Mouse (Mus musculus) limb, embryonic 10.5 days (tissue): Measurements from ENCODE around the gene Slc25a21. TPM values are rescaled to one million over a fixed set of nuclear protein-coding genes. Genes with fewer than 3 reads are reported as not detected.
A peak's percentile ranks its signal among the peaks of the same experiment; 100 is the strongest.

Experiments used
- DNase-seq: peaks from one replicate; pipeline ENCODE4 v3.0.0-alpha.2; 2017; ENCODE audit warnings: low spot score
- H3K27ac ChIP-seq: fragments of 300-500 bp; sonication (generic); 2 replicates; pipeline ENCODE4 v1.5.1; 2016; ENCODE audit warnings: mild to moderate bottlenecking
- H3K27me3 ChIP-seq: fragments of 300-500 bp; sonication (generic); 2 replicates; pipeline ENCODE4 v1.6.1; 2016; ENCODE audit warnings: low read depth, mild to moderate bottlenecking; ENCODE audit not compliant: poor library complexity, severe bottlenecking
- H3K36me3 ChIP-seq: fragments of 300-500 bp; sonication (generic); 2 replicates; pipeline ENCODE4 v1.6.1; 2016; ENCODE audit warnings: mild to moderate bottlenecking, moderate library complexity
- H3K4me1 ChIP-seq: fragments of 300-500 bp; sonication (generic); 2 replicates; pipeline ENCODE4 v1.6.1; 2016
- H3K4me3 ChIP-seq: fragments of 300-500 bp; sonication (generic); 2 replicates; pipeline ENCODE4 v1.5.1; 2016; ENCODE audit warnings: mild to moderate bottlenecking, moderate library complexity
- H3K9me3 ChIP-seq: fragments of 300-500 bp; sonication (generic); replicated peaks from 2 replicates; pipeline ENCODE4 v1.6.1; 2016; ENCODE audit warnings: mild to moderate bottlenecking
- WGBS: fragments of 180-500 bp; shearing (Covaris S2); methylation state at CpG from one replicate; pipeline ENCODE4 v1.1.7; 2016; 5-methylcytosine and 5-hydroxymethylcytosine counted together
- polyA plus RNA-seq: library from polyadenylated mRNA; unstranded; fragments of >200 nt; fragmentation: Nextera tagmentation; extraction: Ambion mirVana; gene quantifications from 2 replicates; pipeline ENCODE4 v1.2.1, GENCODE M21; 2016

Slc25a21 gene
- polyA plus RNA-seq, 1 experiment from 2014 or later, result 1.6 TPM

DNA sequence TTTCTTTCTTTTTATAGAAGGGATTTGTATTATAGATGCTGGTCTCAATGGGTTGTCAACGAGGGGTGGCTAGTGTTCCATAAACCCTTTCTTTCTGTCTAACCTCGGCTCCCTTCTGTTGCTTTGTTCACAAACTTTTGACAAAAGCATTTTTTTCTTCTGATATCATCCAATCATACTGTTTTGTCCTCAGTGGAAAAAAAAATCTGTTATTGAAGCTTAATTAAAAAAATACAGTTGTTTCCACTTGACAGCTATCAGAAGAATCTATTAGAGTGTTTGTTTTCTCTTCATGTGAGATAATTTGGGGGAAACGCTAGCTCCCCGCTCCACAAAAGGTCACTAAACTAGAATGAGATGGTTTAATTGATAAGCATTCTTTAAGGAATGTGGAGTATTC is 469.6 kb downstream of the Slc25a21 start:
- Histone ChIP-seq H3K4me1 (no peaks in the 10 kb centered on the region), H3K9me3 (no peaks in the 10 kb centered on the region), H3K27ac (no peak overlapping the region), H3K36me3 (no peaks in the 10 kb centered on the region), H3K27me3 (no peaks in the 10 kb centered on the region), H3K4me3 (no peak overlapping the region)
- no peak for DNase-seq
- WGBS, result 78% methylated on average over 4 of the region's 4 CpGs

DNA sequence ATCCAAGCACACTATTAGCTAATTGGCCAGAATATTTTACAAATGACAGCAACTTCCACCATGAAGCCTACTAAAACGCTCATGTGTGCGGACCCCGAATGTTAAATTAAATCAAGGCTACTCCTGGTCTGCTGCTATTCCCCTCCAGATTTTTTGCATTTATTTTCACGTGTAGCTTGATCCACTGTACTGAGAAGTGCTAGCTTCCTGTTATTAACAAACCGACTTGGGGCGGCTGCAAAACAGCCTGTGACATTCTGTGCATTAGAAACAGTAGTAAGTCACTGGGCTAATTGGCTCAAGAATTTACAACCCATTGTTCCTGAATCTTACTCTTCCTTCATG is 478.6 kb downstream of the Slc25a21 start:
- H3K4me1 ChIP-seq, result peaks cover 23% of the 10 kb centered on the region
- no peaks in the 10 kb centered on the region for H3K36me3 ChIP-seq
- WGBS, result 22% methylated on average over 6 of the region's 6 CpGs
- no peak for DNase-seq
- H3K27ac ChIP-seq, result no peak overlapping the region
- H3K9me3 ChIP-seq, result no peaks in the 10 kb centered on the region
- H3K27me3 ChIP-seq, result peaks cover 62% of the 10 kb centered on the region
- H3K4me3 ChIP-seq, result 0 out of 2 replicates have a peak overlapping the region, but pooled peaks have one; percentile 14

DNA sequence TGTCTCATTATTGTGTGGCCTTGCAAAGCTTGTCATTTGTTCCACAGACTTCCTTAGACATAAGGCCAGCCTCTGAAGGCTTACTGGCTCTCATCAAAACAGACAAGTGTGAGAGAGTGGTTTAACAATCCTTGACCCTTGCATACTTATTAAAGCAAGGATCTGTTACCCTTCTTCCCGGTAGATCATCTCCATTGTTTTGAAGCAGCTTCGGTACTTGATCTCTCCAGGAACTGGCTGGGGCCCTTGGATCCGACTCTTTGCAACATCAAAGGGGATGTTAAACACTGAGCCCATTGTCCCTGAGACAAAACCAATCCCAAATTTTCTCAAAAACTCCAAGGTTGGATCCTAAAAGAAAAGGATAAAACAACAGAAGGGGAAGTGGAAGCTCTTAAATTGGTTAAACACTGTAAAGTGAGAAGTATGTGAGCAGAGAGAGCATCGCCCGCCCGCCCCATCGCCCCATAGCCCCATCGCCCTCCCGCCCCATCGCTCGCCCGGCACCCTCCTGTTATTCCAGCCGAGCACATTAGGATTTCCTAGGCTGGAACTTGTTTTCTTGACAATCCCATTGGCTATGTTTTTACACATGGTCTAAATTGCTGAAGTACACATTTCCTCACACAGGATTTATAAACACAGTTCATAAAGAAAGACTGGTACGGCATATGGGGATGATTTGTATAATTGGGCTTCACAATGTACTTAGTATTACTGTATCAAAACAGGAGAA is 479.1 kb downstream of the Slc25a21 start:
- H3K27me3 ChIP-seq, result peaks cover 64% of the 10 kb centered on the region
- H3K27ac ChIP-seq, result 0 out of 2 replicates have a peak overlapping the region, but pooled peaks have one; percentile 28
- H3K36me3 ChIP-seq, result no peaks in the 10 kb centered on the region
- peaks cover 23% of the 10 kb centered on the region for H3K4me1 ChIP-seq
- no peaks in the 10 kb centered on the region for H3K9me3 ChIP-seq
- DNase-seq, result peak; percentile 59
- peak overlapping the region; percentile 14; the same call in 1 of the 2 replicates for H3K4me3 ChIP-seq
- 6% methylated on average over 14 of the region's 14 CpGs for WGBS

DNA sequence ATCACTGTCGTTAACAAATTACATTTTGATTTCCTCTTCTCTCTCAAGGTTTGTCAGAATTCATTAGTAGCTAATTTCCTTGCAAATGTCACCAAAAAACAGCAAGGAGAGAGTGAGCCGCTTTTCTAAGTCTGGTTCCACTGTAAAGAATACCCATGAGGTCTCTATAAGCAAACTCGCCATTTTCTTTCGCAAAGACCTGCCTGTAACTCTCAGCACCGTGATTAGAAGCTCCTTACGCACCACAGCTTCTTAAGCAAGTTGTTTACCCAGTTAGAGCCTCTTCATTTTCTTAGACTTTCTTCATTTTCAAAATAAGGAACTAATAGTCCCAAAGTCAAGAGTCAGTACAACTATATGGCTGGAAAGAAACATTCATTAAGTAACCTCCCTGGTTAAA is 496.3 kb downstream of the Slc25a21 start:
- H3K9me3 ChIP-seq, result no peaks in the 10 kb centered on the region
- H3K4me1 ChIP-seq, result peaks cover 34% of the 10 kb centered on the region
- no peak for DNase-seq
- no peak overlapping the region for H3K4me3 ChIP-seq
- no peaks in the 10 kb centered on the region for H3K36me3 ChIP-seq
- no peak overlapping the region for H3K27ac ChIP-seq
- peaks cover 84% of the 10 kb centered on the region for H3K27me3 ChIP-seq
- WGBS, result 2% methylated on average over 6 of the region's 6 CpGs

DNA sequence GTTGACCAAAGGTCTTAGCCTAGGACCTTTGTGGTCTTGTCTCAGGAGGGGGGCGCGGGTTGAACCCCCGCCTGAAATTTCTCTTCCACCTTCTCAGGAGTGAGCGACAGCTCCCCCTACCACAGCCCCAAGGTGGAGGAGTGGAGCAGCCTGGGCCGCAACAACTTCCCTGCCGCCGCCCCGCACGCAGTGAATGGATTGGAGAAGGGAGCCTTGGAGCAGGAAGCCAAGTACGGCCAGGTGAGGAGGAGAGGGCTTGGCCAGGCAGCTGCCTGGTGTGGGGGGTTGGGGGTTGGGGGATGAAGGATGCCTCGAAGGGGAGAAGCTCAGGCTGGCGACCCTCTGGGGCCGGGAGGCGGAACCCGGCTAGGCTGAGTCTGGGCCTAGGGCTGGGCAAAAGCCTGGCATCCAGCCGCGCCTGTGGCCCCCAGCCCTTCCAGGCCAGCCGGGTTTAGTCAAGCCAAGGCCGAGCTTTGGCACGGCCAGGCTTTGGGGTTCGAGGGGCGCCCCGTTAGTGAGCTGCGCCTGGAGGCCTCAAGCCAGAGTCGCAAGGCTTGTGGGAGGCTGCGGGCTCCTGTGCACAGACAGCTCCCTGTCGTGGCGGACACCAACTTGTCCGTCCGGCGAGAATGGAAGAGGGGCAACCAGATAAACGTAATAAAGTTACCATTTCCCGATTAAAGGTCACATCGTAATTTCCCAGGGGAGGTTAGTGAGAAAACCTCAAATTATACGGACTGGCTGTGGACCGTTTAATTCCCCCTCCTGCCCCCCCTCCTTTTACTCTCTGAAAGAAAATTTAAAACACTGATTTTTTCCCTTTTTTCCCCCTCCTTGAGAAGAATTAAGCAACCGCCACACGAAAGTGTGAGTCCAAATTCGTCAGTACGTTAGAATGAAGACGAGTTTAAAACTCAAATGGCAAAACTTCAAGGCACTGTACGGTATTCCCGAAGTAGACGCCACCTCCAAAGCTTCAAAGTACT is 497.1 kb downstream of the Slc25a21 start:
- Histone ChIP-seq H3K4me1 (peaks cover 42% of the 10 kb centered on the region), H3K27ac (peak overlapping the region; percentile 61; the same call in 1 of the 2 replicates), H3K9me3 (no peaks in the 10 kb centered on the region), H3K27me3 (peaks cover 92% of the 10 kb centered on the region), H3K4me3 (peak overlapping the region; percentile 33), H3K36me3 (no peaks in the 10 kb centered on the region)
- whole genome bisulfite sequencing, result 2% methylated on average over 44 of the region's 44 CpGs
- peak; percentile 73 for DNase-seq

DNA sequence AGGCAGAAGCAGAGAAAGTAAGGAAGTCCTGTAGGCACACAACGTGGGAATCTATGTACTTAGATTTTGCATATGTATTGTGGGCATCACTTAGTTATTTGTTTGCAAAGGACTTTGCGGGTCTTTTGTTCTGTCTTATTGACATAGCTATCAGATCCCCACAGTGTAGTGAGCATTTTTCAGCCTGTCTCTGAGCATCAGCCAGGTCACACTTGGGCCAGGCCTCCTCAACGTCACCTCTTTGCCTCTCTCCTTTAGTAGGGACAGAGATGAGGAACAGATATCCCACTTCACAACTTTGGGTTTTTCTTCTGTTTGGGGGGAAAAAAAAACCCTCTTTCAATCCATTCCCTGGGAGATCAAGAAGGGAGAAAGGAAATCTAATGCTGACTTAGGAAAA is 497.9 kb downstream of the Slc25a21 start:
- H3K27me3 ChIP-seq, result peaks cover 93% of the 10 kb centered on the region

DNA sequence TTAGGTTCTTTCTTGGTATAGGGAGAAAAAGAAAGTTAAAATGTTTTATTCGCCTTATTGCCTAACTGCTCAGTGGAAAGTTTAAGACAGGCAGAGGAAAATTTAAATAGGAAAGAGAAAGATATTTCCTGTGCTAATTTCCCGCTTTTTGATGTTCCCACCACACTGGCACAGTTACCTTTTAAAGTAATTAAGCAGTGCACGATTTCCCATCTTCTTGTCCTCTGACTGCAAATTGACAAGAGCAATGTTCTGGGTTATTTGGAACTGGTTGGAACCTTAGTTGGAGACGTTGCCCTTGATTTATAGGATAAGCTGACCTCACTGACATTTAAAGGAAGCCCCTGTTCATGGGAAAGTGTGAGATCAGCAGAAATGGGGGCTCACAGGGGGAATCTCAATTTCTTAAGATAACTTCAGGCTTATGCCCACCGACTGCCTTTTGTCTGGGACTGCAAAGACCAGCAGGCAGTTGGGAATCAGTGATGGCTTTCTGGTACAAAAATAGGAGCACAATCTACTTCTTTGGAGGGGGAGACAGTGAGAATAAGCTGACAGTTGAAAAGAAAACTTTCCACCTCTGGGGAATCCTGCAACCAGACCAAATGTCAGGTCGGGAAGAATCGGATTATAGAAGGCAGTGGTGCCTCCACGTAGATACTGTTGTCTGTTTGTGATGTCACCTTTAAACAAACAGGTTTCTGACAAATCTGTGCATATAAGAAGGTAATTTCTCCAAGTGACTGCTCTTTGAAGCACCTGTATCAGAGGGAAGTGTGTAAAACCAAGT is 498.9 kb downstream of the Slc25a21 start:
- WGBS, result 2% methylated on average over 8 of the region's 8 CpGs
- no peaks in the 10 kb centered on the region for H3K9me3 ChIP-seq
- peaks cover 47% of the 10 kb centered on the region for H3K4me1 ChIP-seq
- no peak for DNase-seq
- H3K27ac ChIP-seq, result no peak overlapping the region
- peaks cover 98% of the 10 kb centered on the region for H3K27me3 ChIP-seq
- H3K36me3 ChIP-seq, result no peaks in the 10 kb centered on the region
- peak overlapping the region; percentile 51 for H3K4me3 ChIP-seq

More for the DNA sequence above, 497.9 kb downstream of the Slc25a21 start:
- no peak for DNase-seq
- Histone ChIP-seq H3K4me1 (peaks cover 47% of the 10 kb centered on the region), H3K9me3 (no peaks in the 10 kb centered on the region), H3K27ac (no peak overlapping the region), H3K36me3 (no peaks in the 10 kb centered on the region), H3K4me3 (no peak overlapping the region)
- 7% methylated on average over 3 of the region's 3 CpGs for WGBS

DNA sequence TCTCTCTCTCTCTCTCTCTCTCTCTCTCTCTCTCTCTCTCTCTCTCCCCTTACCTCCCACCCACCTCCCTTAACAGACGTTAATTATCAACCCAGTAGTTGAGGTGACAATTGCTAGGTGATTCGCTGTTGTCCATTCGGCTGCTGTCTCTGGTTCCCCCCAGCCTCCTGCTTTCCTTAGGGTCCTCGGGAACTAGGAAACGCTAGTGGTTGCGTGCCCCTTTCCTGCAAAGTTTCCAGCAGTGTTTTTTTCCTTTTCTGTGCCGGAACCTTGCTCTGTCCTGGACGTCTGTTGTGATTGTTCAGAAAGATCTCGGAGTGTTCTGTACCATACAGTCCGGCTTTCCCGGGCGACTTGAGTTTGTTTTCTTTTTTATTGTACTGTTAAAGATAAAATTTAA is 499.5 kb downstream of the Slc25a21 start:
- H3K4me1 ChIP-seq, result peaks cover 48% of the 10 kb centered on the region
- peaks cover 100% of the 10 kb centered on the region for H3K27me3 ChIP-seq
- H3K36me3 ChIP-seq, result no peaks in the 10 kb centered on the region
- H3K4me3 ChIP-seq, result peak overlapping the region; percentile 51
- WGBS, result 1% methylated on average over 12 of the region's 12 CpGs
- no peaks in the 10 kb centered on the region for H3K9me3 ChIP-seq
- H3K27ac ChIP-seq, result no peak overlapping the region
- no peak for DNase-seq

DNA sequence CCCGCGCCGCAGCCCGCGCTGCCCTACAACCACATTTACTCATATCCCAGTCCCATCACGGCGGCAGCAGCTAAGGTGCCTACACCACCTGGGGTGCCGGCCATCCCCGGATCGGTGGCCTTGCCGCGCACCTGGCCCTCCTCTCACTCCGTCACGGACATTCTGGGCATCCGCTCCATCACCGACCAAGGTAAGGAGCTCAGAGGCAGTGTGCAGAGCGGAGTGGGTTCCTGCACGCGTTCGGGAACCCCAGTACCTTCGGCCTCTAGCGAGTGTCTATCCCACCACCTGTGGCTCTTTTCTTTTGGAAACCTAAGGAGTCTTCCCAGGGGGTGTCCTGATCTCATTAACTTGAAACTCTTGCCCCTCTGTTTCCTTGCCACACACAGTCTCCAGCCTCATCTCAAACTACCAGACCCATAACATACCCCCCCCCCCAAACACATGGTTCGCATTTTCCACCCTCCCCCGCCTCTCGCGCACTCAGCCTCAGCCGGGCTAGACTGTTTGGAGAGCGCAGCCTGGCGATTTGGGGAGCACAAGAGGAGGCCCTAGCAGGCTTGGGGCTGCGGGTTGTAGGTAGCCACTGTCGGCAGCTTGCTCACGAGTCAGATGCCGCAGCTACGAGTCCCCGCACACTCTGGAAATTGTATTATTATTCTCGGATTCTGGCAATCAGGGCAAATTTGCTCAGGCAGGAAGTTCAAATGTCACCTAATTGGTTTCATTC is 500.1 kb downstream of the Slc25a21 start:
- Histone ChIP-seq H3K36me3 (no peaks in the 10 kb centered on the region), H3K9me3 (no peaks in the 10 kb centered on the region), H3K27ac (peak overlapping the region; percentile 50), H3K27me3 (peaks cover 100% of the 10 kb centered on the region), H3K4me1 (peaks cover 54% of the 10 kb centered on the region), H3K4me3 (peak overlapping the region; percentile 51)
- WGBS, result under 1% methylated on average over 36 of the region's 36 CpGs
- peak; percentile 81 for DNase-seq

DNA sequence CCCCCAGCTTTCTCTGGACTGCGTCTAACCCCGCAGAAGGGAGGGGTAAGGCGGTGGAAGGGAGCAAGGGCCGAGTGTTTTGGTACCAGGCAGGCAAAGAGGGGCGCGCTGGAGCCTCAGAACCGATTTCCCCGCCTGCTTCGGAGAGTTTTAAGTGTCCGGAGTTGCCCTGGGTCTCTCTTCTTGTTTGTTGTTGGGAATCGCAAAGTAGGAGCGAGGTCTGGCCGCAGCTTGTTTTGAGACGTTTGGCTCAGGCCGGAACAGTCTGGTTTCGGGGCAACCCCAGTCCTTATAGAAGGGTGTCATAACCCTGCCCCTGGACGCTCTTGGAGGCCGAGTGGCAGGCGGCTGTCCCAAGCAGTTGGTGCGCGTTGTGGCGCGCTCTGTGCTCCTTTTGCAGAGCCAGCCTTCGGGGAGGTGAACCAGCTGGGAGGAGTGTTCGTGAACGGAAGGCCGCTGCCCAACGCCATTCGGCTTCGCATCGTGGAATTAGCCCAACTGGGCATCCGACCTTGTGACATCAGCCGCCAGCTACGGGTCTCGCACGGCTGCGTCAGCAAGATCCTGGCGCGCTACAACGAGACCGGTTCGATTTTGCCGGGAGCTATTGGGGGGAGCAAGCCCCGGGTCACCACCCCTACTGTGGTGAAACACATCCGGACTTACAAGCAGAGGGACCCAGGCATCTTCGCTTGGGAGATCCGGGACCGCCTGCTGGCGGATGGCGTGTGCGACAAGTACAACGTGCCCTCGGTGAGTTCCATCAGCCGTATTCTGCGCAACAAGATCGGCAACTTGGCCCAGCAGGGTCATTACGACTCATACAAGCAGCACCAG is 500.9 kb downstream of the Slc25a21 start:
- no peaks in the 10 kb centered on the region for H3K36me3 ChIP-seq
- H3K4me3 ChIP-seq, result peak overlapping the region; percentile 51
- H3K9me3 ChIP-seq, result no peaks in the 10 kb centered on the region
- H3K27me3 ChIP-seq, result peaks cover 100% of the 10 kb centered on the region
- H3K27ac ChIP-seq, result peak overlapping the region; percentile 50; the same call in 1 of the 2 replicates
- WGBS, result under 1% methylated on average over 57 of the region's 57 CpGs
- H3K4me1 ChIP-seq, result peaks cover 60% of the 10 kb centered on the region
- DNase-seq, result no peak

DNA sequence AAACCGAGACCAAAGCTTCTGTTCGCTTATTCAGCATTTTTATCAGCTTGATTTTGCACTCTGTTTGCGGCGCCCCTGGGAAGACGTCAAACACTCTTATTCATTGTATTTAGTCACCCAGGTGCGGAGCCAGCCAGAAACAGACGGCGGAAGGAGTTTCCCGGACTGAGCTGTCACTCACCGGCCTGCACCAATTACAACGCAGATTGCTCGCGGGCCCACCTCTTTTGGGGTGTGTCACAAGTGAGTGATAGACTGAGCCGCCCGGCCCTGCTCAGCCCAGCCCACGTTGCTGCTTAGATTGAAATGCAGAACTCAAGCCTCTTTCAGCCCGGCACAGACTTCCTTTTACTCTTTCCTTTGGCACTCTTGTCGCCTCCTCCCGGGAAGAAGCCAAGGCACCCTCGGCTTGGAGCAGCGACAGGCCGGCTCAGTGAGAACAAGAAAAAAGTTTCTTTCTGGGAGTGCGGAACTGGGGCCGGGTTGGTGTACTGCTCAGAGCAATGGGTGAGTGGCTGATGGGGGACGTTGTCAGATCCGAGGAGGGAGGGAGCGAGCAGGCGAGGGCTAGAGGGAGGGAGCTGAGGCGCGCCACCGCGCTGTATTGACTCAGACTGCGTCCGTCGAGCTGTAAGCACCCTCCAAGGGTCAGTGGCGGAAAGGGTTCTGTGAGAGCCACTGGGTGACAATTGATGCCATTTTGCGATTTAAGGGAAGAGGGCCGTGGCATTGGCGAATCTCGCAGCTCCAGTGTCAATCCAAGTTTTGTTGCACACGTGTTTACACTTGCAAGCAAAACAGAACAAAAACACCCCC is 501.7 kb downstream of the Slc25a21 start:
- DNase-seq, result peak; percentile 90
- H3K36me3 ChIP-seq, result no peaks in the 10 kb centered on the region
- H3K27ac ChIP-seq, result no peak overlapping the region
- under 1% methylated on average over 41 of the region's 41 CpGs for WGBS
- H3K4me3 ChIP-seq, result peak overlapping the region; percentile 51
- H3K27me3 ChIP-seq, result peaks cover 100% of the 10 kb centered on the region
- H3K9me3 ChIP-seq, result no peaks in the 10 kb centered on the region
- peaks cover 68% of the 10 kb centered on the region for H3K4me1 ChIP-seq
